1 mouse cellular context compared by ENCODE assay signal in genomic region chr14:71217041-71217440, GRCm38 (mm10).
TF ChIP-seq lines count a peak whose summit lies in the region.

No protein-coding gene starts in this region.

TF ChIP-seq in MEL, 35 proteins besides CTCF, POLR2A, EP300 and RAD21 (continued from another document):
- TF ChIP-seq UBTF (IDR thresholded peaks at IDR 0.05; ENCODE audit: borderline replicate concordance, insufficient read depth, low read depth, low read length) (no peak), MAFK (IDR thresholded peaks at IDR 0.05; ENCODE audit: borderline replicate concordance, low read depth, low read length) (0 out of 2 replicates have a peak, but pooled peaks have one; percentile 49), USF1 (IDR thresholded peaks at IDR 0.05; ENCODE audit: low read depth, low read length) (no peak), CHD2 (IDR thresholded peaks at IDR 0.05; ENCODE audit: low read length) (no peak), TCF12 (IDR thresholded peaks at IDR 0.05; ENCODE audit: low read depth, low read length) (peak; percentile 98), ZMIZ1 (IDR thresholded peaks at IDR 0.05; ENCODE audit: low read depth, low read length) (no peak), RCOR1 (IDR thresholded peaks at IDR 0.05; ENCODE audit: low read depth, low read length) (peak; percentile 95), JUND (IDR thresholded peaks at IDR 0.05; ENCODE audit: low read depth, low read length) (peak; percentile 74; the same call in 1 of the 2 replicates), MYC (IDR thresholded peaks at IDR 0.05; ENCODE audit: low read depth, low read length) (0 out of 2 replicates have a peak, but pooled peaks have one; percentile 76)
